Mouse (Mus musculus): ENCODE measurements at regions not wholly inside any gene's neighbourhood (a gene's known extent, or its start where the extent isn't known, plus 50 kb on each side); places are given as distances from the start of the nearest gene placed in this dataset.

- TF ChIP-seq CTCF (IDR thresholded peaks at IDR 0.05) (no peak), EP300 (IDR thresholded peaks at IDR 0.05) (no peak)
Observed at GRCm38 (mm10) chr1:73500671-73501070, 485.0 kb upstream of the Tnp1 start.
